Mouse (Mus musculus) liver, embryonic 13.5 days (tissue): ENCODE data around the gene Hmgn1. TPM values are rescaled to one million over a fixed set of nuclear protein-coding genes. Genes with fewer than 3 reads are reported as not detected.

ENCODE experiments used
- polyA plus RNA-seq: library from polyadenylated mRNA; unstranded; fragments of >200 nt; fragmentation: Nextera tagmentation; extraction: Ambion mirVana; gene quantifications from 2 replicates; pipeline ENCODE4 v1.2.1, GENCODE M21; 2015

Hmgn1 gene
- polyA plus RNA-seq, 1 experiment from 2014 or later, result 173 TPM

Other genes with a start within 250 kb of the Hmgn1 start
- gene Psmg1, start 136.8 kb downstream of the Hmgn1 start, polyA plus RNA-seq, result 68.8 and 70.4 TPM in 2 replicates
- gene Brwd1, start 45.2 kb downstream of the Hmgn1 start, polyA plus RNA-seq, result 15.1 and 16.2 TPM in 2 replicates
- gene Wrb, start 17.7 kb upstream of the Hmgn1 start, polyA plus RNA-seq, result 19.1 and 22.4 TPM in 2 replicates
- gene Lca5l, start 64.5 kb upstream of the Hmgn1 start, polyA plus RNA-seq, result 0.13 and 0.21 TPM in 2 replicates
- 1.2 and 1.5 TPM in 2 replicates for gene Sh3bgr, start 72.7 kb upstream of the Hmgn1 start, polyA plus RNA-seq
- gene B3galt5, start 108.1 kb upstream of the Hmgn1 start, polyA plus RNA-seq, result 0.06 and 0.21 TPM in 2 replicates